8 mouse cellular contexts compared by ENCODE assay signal in genomic region chr11:52002842-52003504, GRCm38 (mm10). TPM values are rescaled to one million over a fixed set of nuclear protein-coding genes. Genes with fewer than 3 reads are reported as not detected.
DNase-seq lines count a peak whose midpoint lies in the region; ATAC-seq and TF ChIP-seq lines count a peak whose summit lies in the region.
"Had no signal": no experiment of that assay in that cellular context is flagged by ENCODE, and none has a peak within 500 bp of the region (broad histone marks: within the 10 kb centered on the region; RNA-seq: fewer than 3 reads in every experiment).

No protein-coding gene starts in this region.

- H3K4me2 ChIP-seq in lung, postnatal 0 days (replicated peaks; ENCODE audit: low read depth, low read length), result peak overlapping the region; percentile 59
- H3K4me2 ChIP-seq in embryonic facial prominence, embryonic 15.5 days (replicated peaks), result peak overlapping the region; percentile 59

- ATAC-seq in lung, postnatal 0 days, result no peak
- no peak for ATAC-seq in embryonic facial prominence, embryonic 15.5 days (ENCODE audit: insufficient number of reproducible peaks, low FRiP score, low TSS enrichment, low read depth)
- ATAC-seq in erythroid progenitor cell, adult 5-6 weeks (replicated peaks; ENCODE audit: low FRiP score, poor library complexity, severe bottlenecking), result no peak

- TF ChIP-seq EP300 in lung, postnatal 0 days (IDR thresholded peaks at IDR 0.05), result no peak

- peaks cover 7% of the 10 kb centered on the region; the same call in 1 of the 2 replicates for H3K4me1 ChIP-seq in lung, postnatal 0 days (ENCODE audit: insufficient read depth, low read depth, low read length)
- H3K4me1 ChIP-seq in embryonic facial prominence, embryonic 15.5 days, result peaks cover 32% of the 10 kb centered on the region
- H3K4me1 ChIP-seq in small intestine, adult 2 months (ENCODE audit: control insufficient read depth, insufficient read depth, insufficient read length, low read length), result peaks cover 2% of the 10 kb centered on the region; the same call in 1 of the 2 replicates

- no peak for TF ChIP-seq POLR2A in small intestine, adult 2 months (IDR thresholded peaks at IDR 0.05; ENCODE audit: low read depth, low read length)

- WGBS in lung, postnatal 0 days, result 72% methylated on average over 13 of the region's 13 CpGs
- WGBS in embryonic facial prominence, embryonic 15.5 days, result 77% methylated on average over 13 of the region's 13 CpGs
- WGBS in small intestine, adult 2 months, result 57% methylated on average over 13 of the region's 13 CpGs

- H3K4me3 ChIP-seq in lung, postnatal 0 days (ENCODE audit: low read depth, low read length), result peak overlapping the region; percentile 52; the same call in 1 of the 2 replicates
- peak overlapping the region; percentile 70 for H3K4me3 ChIP-seq in embryonic facial prominence, embryonic 15.5 days (replicated peaks)
- H3K4me3 ChIP-seq in small intestine, adult 2 months (ENCODE audit: low read depth, low read length), result no peak overlapping the region

- peak; percentile 21 for TF ChIP-seq CTCF in lung, postnatal 0 days (IDR thresholded peaks at IDR 0.05)
- no peak for TF ChIP-seq CTCF in small intestine, adult 2 months (IDR thresholded peaks at IDR 0.05; ENCODE audit: extremely low read depth, insufficient read length, insufficient replicate concordance, low read depth, low read length)

- no peak overlapping the region for H3K9ac ChIP-seq in lung, postnatal 0 days (replicated peaks; ENCODE audit: low read depth)
- H3K9ac ChIP-seq in embryonic facial prominence, embryonic 15.5 days, result no peak overlapping the region

- no peaks in the 10 kb centered on the region for H3K36me3 ChIP-seq in lung, postnatal 0 days (ENCODE audit: insufficient read depth, low read length)
- no peaks in the 10 kb centered on the region for H3K36me3 ChIP-seq in embryonic facial prominence, embryonic 15.5 days
- no peaks in the 10 kb centered on the region for H3K36me3 ChIP-seq in small intestine, adult 2 months (ENCODE audit: control insufficient read depth, insufficient read depth, low read length)

- no peaks in the 10 kb centered on the region for H3K27me3 ChIP-seq in lung, postnatal 0 days (replicated peaks; ENCODE audit: insufficient read depth, low read length)
- no peaks in the 10 kb centered on the region for H3K27me3 ChIP-seq in embryonic facial prominence, embryonic 15.5 days
- no peaks in the 10 kb centered on the region for H3K27me3 ChIP-seq in small intestine, adult 2 months (ENCODE audit: control insufficient read depth, insufficient read depth, low read length)

- DNase-seq in lung, postnatal 0 days (ENCODE audit: low spot score), result no peak
- DNase-seq in lung, postnatal 10 days, result no peak
- peak; percentile 13 to 34 for DNase-seq in kidney, postnatal 36 days
- no peak for DNase-seq in embryo, embryonic 10 days (ENCODE audit: low spot score)
- DNase-seq: cerebellum, postnatal 14 days had no signal

- peak overlapping the region; percentile 90 for H3K27ac ChIP-seq in lung, postnatal 0 days (ENCODE audit: low read length)
- peak overlapping the region; percentile 95 for H3K27ac ChIP-seq in embryonic facial prominence, embryonic 15.5 days (replicated peaks)
- peak overlapping the region; percentile 93 for H3K27ac ChIP-seq in small intestine, adult 2 months (ENCODE audit: insufficient read depth, low read depth, low read length)

- H3K9me3 ChIP-seq in lung, postnatal 0 days (ENCODE audit: low read length), result no peaks in the 10 kb centered on the region
- H3K9me3 ChIP-seq in embryonic facial prominence, embryonic 15.5 days (replicated peaks), result no peaks in the 10 kb centered on the region

RNA-seq across cellular contexts. Expression of gene Cdkl3, which starts 1.0 kb away (rescaled TPM):
- polyA plus RNA-seq in lung, postnatal 0 days (2015; fragmentation: Nextera tagmentation; extraction: Ambion mirVana), result 6.1 and 6.4 TPM in 2 replicates
- polyA plus RNA-seq in embryonic facial prominence, embryonic 15.5 days (2015; fragmentation: Nextera tagmentation; extraction: Ambion mirVana), result 11.9 and 12.3 TPM in 2 replicates
- polyA plus RNA-seq in small intestine, adult 2 months (2012; rRNA removed), result 0.09 and 0.24 TPM in 2 replicates
- total RNA-seq in erythroid progenitor cell, adult 5-6 weeks (2015; ENCODE audit: low replicate concordance), result 0.42 and 1.1 TPM in 2 replicates
- total RNA-seq in erythroid progenitor cell, adult 5-6 weeks (2017; ENCODE audit: low replicate concordance), result 0.51 TPM in 1 of 2 replicates, not detected in the other

RNA-seq across cellular contexts. Expression of gene Ube2b, which starts 2.4 kb away (rescaled TPM):
- 276 and 280 TPM in 2 replicates for polyA plus RNA-seq in lung, postnatal 0 days (2015; fragmentation: Nextera tagmentation; extraction: Ambion mirVana)
- 234 and 239 TPM in 2 replicates for polyA plus RNA-seq in embryonic facial prominence, embryonic 15.5 days (2015; fragmentation: Nextera tagmentation; extraction: Ambion mirVana)
- polyA plus RNA-seq in small intestine, adult 2 months (2012; rRNA removed), result 7.2 and 18.2 TPM in 2 replicates
- total RNA-seq in erythroid progenitor cell, adult 5-6 weeks (2015; ENCODE audit: low replicate concordance), result 73.2 and 89.3 TPM in 2 replicates
- 50.1 and 89.9 TPM in 2 replicates for total RNA-seq in erythroid progenitor cell, adult 5-6 weeks (2017; ENCODE audit: low replicate concordance)

RNA-seq across cellular contexts. Expression of gene Cdkn2aipnl, which starts 35.5 kb away (rescaled TPM):
- polyA plus RNA-seq in lung, postnatal 0 days (2015; fragmentation: Nextera tagmentation; extraction: Ambion mirVana), result 55.9 and 56.9 TPM in 2 replicates
- polyA plus RNA-seq in embryonic facial prominence, embryonic 15.5 days (2015; fragmentation: Nextera tagmentation; extraction: Ambion mirVana), result 83.9 and 86.8 TPM in 2 replicates
- polyA plus RNA-seq in small intestine, adult 2 months (2012; rRNA removed), result 8.3 and 14.0 TPM in 2 replicates
- total RNA-seq in erythroid progenitor cell, adult 5-6 weeks (2015; ENCODE audit: low replicate concordance), result 39.0 and 45.0 TPM in 2 replicates
- 16.0 and 27.9 TPM in 2 replicates for total RNA-seq in erythroid progenitor cell, adult 5-6 weeks (2017; ENCODE audit: low replicate concordance)

Comparison
In these comparisons a context has a peak if more than half of its experiments do, and no peak if none do; other contexts are left out.
1. DNase-seq: peak in kidney, postnatal 36 days (2 of 2); none in lung, postnatal 0 days (single experiment), lung, postnatal 10 days (single experiment) and embryo, embryonic 10 days (single experiment).
2. RNA of gene Ube2b, which starts 2.4 kb away (polyA plus RNA-seq): 276 to 280 TPM in lung, postnatal 0 days and 234 to 239 TPM in embryonic facial prominence, embryonic 15.5 days; 7.2 to 18.2 TPM in small intestine, adult 2 months; every median in the first group is over 10 times any median in the second.
3. Peak in every context shown above with its lines, with median percentiles within 50 percentile points of each other: H3K27ac ChIP-seq.